Mouse (Mus musculus): ENCODE data around the gene Nmnat2. TPM values are rescaled to one million over a fixed set of nuclear protein-coding genes. Genes with fewer than 3 reads are reported as not detected.

The Nmnat2 gene
- polyA plus RNA-seq, 1 experiment from 2014 or later, result 99.6 TPM

DNA sequence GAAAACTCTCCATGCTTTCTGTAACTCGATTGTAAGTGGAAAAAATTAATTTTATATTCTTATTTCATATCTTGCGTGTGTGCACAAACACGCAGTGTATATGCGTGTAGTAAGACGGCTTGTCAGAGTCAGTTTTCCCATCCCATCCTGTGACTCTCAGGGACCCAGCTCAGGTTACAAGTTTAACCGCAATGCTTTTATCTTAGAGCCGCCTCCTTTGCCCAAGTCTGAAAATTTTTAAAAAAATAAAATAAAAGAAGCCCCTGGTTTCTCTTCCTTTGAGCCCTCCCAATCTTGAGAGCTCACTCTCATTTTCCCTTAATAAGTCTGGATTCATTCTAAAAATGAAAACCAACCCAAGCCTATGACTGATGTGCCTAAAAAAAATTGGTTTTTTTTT, 98.8 kb downstream of the Nmnat2 start:
- Histone ChIP-seq H3K9ac (replicated peaks; ENCODE audit: low read depth, low read length) (no peak overlapping the region), H3K4me1 (ENCODE audit: control insufficient read depth, insufficient read depth, low read length) (peaks cover 7% of the 10 kb centered on the region; the same call in 1 of the 2 replicates), H3K4me3 (ENCODE audit: low read depth, low read length) (no peak overlapping the region), H3K27ac (ENCODE audit: low read depth, low read length) (no peak overlapping the region), H3K4me2 (ENCODE audit: low read depth, low read length) (no peak overlapping the region), H3K27me3 (ENCODE audit: control insufficient read depth, insufficient read depth, low read length) (peaks cover 10% of the 10 kb centered on the region; the same call in 1 of the 2 replicates), H3K36me3 (ENCODE audit: control insufficient read depth, insufficient read depth, low read length) (no peaks in the 10 kb centered on the region), H3K9me3 (ENCODE audit: control insufficient read depth, low read length) (no peaks in the 10 kb centered on the region)
- ATAC-seq (ENCODE audit: low read depth), result no peak
- 19% methylated on average over 7 of the region's 7 CpGs for WGBS

DNA sequence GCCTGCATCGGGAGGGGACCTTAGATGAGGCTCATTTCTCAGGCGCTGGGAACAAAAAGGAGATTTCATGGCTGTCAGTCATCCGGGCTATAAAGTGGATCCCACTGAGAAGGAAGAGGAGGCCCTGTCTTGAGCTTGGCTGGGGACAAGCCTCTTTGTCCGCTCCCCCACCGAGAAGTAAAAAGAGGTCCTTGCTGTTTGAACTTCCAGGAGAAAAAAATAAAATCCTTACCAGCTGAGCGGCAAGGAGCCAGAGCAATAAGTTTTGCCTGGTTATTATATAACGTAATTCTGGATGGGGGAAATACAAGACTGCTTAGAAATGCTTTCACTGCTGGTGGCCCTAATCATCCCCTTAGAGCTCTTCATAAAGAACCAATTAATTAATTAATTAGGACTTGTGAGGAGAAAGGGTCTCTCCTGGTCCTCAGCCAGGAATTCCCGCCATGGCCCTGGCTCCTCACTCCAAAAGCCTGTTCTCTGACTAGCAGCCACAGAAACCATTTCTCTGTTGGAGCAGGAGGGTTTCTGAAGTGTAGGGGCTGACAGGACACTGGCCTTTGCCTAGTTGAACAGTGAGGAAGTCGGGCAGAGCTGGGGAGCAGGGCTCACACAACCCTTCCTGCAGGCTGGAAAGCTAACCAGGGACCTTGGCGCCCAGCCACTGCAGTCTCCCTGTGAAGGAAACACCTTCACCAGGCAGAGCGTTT, 99.5 kb downstream of the Nmnat2 start:
- no peaks in the 10 kb centered on the region for H3K9me3 ChIP-seq (ENCODE audit: control insufficient read depth, low read length)
- H3K36me3 ChIP-seq (ENCODE audit: control insufficient read depth, insufficient read depth, low read length), result no peaks in the 10 kb centered on the region
- H3K27ac ChIP-seq (ENCODE audit: low read depth, low read length), result peak overlapping the region; percentile 44; the same call in 1 of the 2 replicates
- 6% methylated on average over 11 of the region's 11 CpGs for WGBS
- peak; percentile 69; the same call in 1 of the 2 replicates for ATAC-seq (ENCODE audit: low read depth)
- peaks cover 7% of the 10 kb centered on the region; the same call in 1 of the 2 replicates for H3K4me1 ChIP-seq (ENCODE audit: control insufficient read depth, insufficient read depth, low read length)
- no peak overlapping the region for H3K9ac ChIP-seq (replicated peaks; ENCODE audit: low read depth, low read length)
- peaks cover 10% of the 10 kb centered on the region; the same call in 1 of the 2 replicates for H3K27me3 ChIP-seq (ENCODE audit: control insufficient read depth, insufficient read depth, low read length)
- H3K4me2 ChIP-seq (ENCODE audit: low read depth, low read length), result no peak overlapping the region
- no peak overlapping the region for H3K4me3 ChIP-seq (ENCODE audit: low read depth, low read length)

DNA sequence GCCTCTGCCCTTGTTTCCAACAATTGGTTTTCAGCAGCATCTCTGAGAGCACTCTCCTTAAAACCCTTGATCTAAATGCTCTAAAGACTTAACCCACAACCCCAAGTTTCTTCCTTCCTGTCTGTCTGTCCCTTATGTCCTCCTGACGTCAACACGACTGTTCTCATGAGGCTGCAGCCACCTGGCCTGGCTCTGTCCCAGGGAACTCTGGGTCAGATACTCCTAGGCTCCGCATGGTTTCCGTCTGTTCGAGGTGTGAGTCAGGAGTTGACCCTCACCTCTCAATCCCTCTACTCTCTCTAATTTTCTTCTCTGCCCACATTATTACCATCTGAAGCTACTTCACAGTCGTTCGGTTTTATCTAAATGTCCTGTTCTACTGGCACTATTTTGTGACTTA, 103.5 kb downstream of the Nmnat2 start:
- no peaks in the 10 kb centered on the region for H3K9me3 ChIP-seq (ENCODE audit: control insufficient read depth, low read length)
- 85% methylated on average over 7 of the region's 7 CpGs for WGBS

DNA sequence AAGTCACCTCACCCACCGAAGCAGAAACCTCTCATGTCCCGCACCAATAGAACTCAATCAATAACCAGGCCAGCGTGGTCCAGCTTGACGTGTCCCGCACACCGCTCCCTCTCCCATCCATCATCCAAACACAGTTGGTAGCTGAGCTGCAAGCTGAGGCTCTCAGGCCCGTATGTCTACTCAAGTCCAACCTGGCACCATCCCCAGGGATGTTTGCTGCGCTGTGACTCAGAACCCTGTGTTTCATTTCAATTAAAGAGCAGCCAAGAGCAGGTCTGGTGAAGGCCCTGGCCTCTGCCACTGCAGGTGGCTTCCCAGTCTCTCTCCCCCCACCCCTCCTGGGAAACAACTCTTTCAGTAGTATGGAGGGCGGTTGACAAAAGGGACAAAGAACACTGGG, 104.8 kb downstream of the Nmnat2 start:
- peaks cover 13% of the 10 kb centered on the region for H3K4me1 ChIP-seq (ENCODE audit: control insufficient read depth, insufficient read depth, low read length)
- H3K9ac ChIP-seq (replicated peaks; ENCODE audit: low read depth, low read length), result no peak overlapping the region
- no peaks in the 10 kb centered on the region for H3K9me3 ChIP-seq (ENCODE audit: control insufficient read depth, low read length)
- 59% methylated on average over 9 of the region's 9 CpGs for WGBS
- 0 out of 2 replicates have a peak, but pooled peaks cover 5% of the 10 kb centered on the region for H3K27me3 ChIP-seq (ENCODE audit: control insufficient read depth, insufficient read depth, low read length)
- no peak overlapping the region for H3K4me2 ChIP-seq (ENCODE audit: low read depth, low read length)
- H3K27ac ChIP-seq (ENCODE audit: low read depth, low read length), result no peak overlapping the region
- ATAC-seq (ENCODE audit: low read depth), result no peak
- no peak overlapping the region for H3K4me3 ChIP-seq (ENCODE audit: low read depth, low read length)
- H3K36me3 ChIP-seq (ENCODE audit: control insufficient read depth, insufficient read depth, low read length), result no peaks in the 10 kb centered on the region

More for the DNA sequence above, 103.5 kb downstream of the Nmnat2 start:
- no peak for ATAC-seq (ENCODE audit: low read depth)
- no peak overlapping the region for H3K9ac ChIP-seq (replicated peaks; ENCODE audit: low read depth, low read length)
- no peak overlapping the region for H3K27ac ChIP-seq (ENCODE audit: low read depth, low read length)
- peaks cover 16% of the 10 kb centered on the region for H3K4me1 ChIP-seq (ENCODE audit: control insufficient read depth, insufficient read depth, low read length)
- 0 out of 2 replicates have a peak, but pooled peaks cover 5% of the 10 kb centered on the region for H3K27me3 ChIP-seq (ENCODE audit: control insufficient read depth, insufficient read depth, low read length)
- H3K36me3 ChIP-seq (ENCODE audit: control insufficient read depth, insufficient read depth, low read length), result no peaks in the 10 kb centered on the region
- H3K4me2 ChIP-seq (ENCODE audit: low read depth, low read length), result no peak overlapping the region
- H3K4me3 ChIP-seq (ENCODE audit: low read depth, low read length), result no peak overlapping the region

DNA sequence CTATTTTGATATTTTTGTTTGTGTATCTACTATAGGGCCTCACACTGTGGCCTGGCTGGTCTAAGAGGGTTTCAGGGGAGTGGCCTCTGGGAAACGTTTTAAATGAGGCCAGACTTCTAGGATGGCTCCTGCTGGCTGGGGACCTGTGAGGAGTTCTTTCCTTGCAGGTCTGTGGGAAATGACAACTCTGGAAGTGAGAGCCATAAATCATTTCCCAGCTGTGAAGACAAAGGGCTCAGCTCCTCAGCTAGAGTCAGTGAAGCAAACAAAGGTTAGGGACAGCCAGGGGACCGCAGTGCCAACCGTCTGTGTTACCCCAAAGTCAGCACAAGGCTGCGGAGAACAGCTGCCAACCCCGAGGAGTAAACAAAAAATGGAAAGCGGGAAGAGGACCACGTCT, 107.8 kb downstream of the Nmnat2 start:
- no peaks in the 10 kb centered on the region for H3K36me3 ChIP-seq (ENCODE audit: control insufficient read depth, insufficient read depth, low read length)
- 11% methylated on average over 7 of the region's 7 CpGs for WGBS
- no peaks in the 10 kb centered on the region for H3K27me3 ChIP-seq (ENCODE audit: control insufficient read depth, insufficient read depth, low read length)
- H3K9me3 ChIP-seq (ENCODE audit: control insufficient read depth, low read length), result no peaks in the 10 kb centered on the region
- H3K4me3 ChIP-seq (ENCODE audit: low read depth, low read length), result no peak overlapping the region
- peak overlapping the region; percentile 39 for H3K27ac ChIP-seq (ENCODE audit: low read depth, low read length)
- peak; percentile 53 for ATAC-seq (ENCODE audit: low read depth)
- peak overlapping the region; percentile 11; the same call in 1 of the 2 replicates for H3K4me2 ChIP-seq (ENCODE audit: low read depth, low read length)
- peaks cover 16% of the 10 kb centered on the region for H3K4me1 ChIP-seq (ENCODE audit: control insufficient read depth, insufficient read depth, low read length)
- peak overlapping the region; percentile 32; the same call in 1 of the 2 replicates for H3K9ac ChIP-seq (replicated peaks; ENCODE audit: low read depth, low read length)

DNA sequence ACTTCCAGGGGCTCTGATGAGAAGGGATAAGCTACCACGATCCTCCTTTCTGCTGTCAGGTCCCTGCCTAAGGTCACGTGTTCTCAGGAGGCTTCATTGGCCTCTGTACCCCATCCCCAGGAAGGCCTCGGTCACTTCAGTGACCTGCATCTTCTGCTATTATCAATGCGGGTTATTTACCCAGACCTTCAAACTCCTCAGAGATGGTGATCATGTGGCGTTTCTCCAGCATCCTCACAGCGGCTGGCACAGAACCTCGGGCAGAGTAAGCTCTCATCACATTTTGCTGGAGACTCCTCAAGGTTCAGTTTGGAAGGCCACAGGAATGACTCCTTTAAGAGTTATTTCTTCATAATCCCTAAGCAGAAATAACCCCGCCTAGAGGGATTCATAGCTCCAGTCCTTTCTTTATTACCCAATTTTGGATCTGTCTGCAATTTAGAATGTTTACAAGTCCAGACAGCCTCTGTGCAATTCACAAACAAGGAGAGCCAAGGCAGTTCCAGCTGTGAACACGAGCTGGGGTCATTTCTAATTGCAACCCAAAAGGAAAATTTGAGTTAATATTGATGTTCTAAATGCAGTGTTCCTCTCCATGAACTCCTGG, 110.1 kb downstream of the Nmnat2 start:
- Histone ChIP-seq H3K9ac (replicated peaks; ENCODE audit: low read depth, low read length) (no peak overlapping the region), H3K27ac (ENCODE audit: low read depth, low read length) (0 out of 2 replicates have a peak overlapping the region, but pooled peaks have one; percentile 2), H3K36me3 (ENCODE audit: control insufficient read depth, insufficient read depth, low read length) (no peaks in the 10 kb centered on the region), H3K4me2 (ENCODE audit: low read depth, low read length) (no peak overlapping the region), H3K4me1 (ENCODE audit: control insufficient read depth, insufficient read depth, low read length) (peaks cover 16% of the 10 kb centered on the region), H3K27me3 (ENCODE audit: control insufficient read depth, insufficient read depth, low read length) (no peaks in the 10 kb centered on the region), H3K9me3 (ENCODE audit: control insufficient read depth, low read length) (no peaks in the 10 kb centered on the region), H3K4me3 (ENCODE audit: low read depth, low read length) (no peak overlapping the region)
- WGBS, result 83% methylated on average over 9 of the region's 9 CpGs
- no peak for ATAC-seq (ENCODE audit: low read depth)

DNA sequence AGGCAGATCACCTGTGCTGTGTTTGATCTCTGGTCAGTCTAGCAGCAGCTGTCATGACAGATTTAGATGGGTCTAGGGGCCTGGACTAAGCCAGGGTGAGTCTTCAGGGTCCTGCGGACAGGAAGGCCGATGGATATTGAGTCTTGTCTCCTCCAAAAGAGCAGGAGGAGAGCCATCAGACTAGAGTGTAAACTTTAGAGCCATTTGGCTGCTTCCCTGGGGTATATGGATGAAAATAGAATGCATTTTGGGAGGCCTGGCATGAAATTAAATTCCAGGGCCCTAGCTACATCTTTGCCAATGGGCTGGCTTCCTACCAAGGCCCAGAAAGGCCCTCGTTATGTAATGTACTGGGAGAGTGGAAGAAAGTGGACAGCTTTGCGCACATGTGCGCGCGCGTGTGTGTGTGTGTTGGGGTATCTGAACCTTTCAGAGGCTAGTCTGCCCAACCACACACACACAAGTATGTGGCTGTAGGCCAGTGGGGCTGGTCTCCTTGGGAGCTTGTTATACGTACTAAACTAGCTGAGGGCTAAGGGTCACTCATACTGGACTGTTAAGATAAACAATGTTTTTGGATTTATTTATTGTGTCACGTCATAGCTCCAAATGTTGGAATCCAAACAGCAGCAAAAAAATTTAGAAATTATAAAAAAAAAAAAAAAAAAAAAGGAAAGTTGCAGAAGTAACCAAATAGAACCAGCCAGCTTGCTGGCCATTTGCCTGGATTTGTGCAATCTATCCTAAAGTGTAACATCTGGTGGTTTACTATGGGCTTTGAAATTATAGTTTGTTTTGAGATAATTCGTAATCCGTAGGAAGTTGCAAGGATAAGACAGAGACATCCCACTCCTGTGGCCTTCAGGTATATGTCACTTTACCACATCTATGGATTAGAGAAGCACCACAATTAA, 110.9 kb downstream of the Nmnat2 start:
- Histone ChIP-seq H3K4me1 (ENCODE audit: control insufficient read depth, insufficient read depth, low read length) (peaks cover 16% of the 10 kb centered on the region), H3K36me3 (ENCODE audit: control insufficient read depth, insufficient read depth, low read length) (no peaks in the 10 kb centered on the region), H3K4me2 (ENCODE audit: low read depth, low read length) (no peak overlapping the region), H3K27me3 (ENCODE audit: control insufficient read depth, insufficient read depth, low read length) (no peaks in the 10 kb centered on the region), H3K9me3 (ENCODE audit: control insufficient read depth, low read length) (no peaks in the 10 kb centered on the region), H3K4me3 (ENCODE audit: low read depth, low read length) (no peak overlapping the region), H3K27ac (ENCODE audit: low read depth, low read length) (0 out of 2 replicates have a peak overlapping the region, but pooled peaks have one; percentile 2), H3K9ac (replicated peaks; ENCODE audit: low read depth, low read length) (no peak overlapping the region)
- 86% methylated on average over 12 of the region's 12 CpGs for WGBS
- ATAC-seq (ENCODE audit: low read depth), result no peak

DNA sequence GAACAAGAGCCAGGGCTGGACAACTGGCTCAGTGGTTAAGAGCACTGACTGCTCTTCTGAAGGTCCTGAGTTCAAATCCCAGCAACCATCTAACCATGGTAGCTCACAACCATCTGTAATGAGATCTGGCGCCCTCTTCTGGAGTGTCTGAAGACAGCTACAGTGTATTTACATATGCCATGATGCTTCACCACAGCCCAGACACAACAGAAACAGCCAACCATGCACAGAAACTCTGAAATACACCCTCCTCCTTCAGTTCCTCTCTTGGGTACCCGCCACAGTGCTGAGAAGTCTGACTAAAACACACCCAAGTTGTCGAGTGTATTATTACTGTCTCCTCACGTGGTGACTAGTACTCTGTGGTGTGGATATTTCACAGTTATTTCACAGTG, 111.6 kb downstream of the Nmnat2 start:
- Histone ChIP-seq H3K9ac (replicated peaks; ENCODE audit: low read depth, low read length) (no peak overlapping the region), H3K27ac (ENCODE audit: low read depth, low read length) (no peak overlapping the region), H3K4me3 (ENCODE audit: low read depth, low read length) (no peak overlapping the region), H3K36me3 (ENCODE audit: control insufficient read depth, insufficient read depth, low read length) (no peaks in the 10 kb centered on the region), H3K4me1 (ENCODE audit: control insufficient read depth, insufficient read depth, low read length) (peaks cover 16% of the 10 kb centered on the region), H3K27me3 (ENCODE audit: control insufficient read depth, insufficient read depth, low read length) (no peaks in the 10 kb centered on the region), H3K4me2 (ENCODE audit: low read depth, low read length) (no peak overlapping the region), H3K9me3 (ENCODE audit: control insufficient read depth, low read length) (no peaks in the 10 kb centered on the region)
- ATAC-seq (ENCODE audit: low read depth), result no peak
- WGBS, result 79% methylated on average over 4 of the region's 4 CpGs
